Comparison of ENCODE assay signal across 1 mouse cellular context in the genomic region with DNA sequence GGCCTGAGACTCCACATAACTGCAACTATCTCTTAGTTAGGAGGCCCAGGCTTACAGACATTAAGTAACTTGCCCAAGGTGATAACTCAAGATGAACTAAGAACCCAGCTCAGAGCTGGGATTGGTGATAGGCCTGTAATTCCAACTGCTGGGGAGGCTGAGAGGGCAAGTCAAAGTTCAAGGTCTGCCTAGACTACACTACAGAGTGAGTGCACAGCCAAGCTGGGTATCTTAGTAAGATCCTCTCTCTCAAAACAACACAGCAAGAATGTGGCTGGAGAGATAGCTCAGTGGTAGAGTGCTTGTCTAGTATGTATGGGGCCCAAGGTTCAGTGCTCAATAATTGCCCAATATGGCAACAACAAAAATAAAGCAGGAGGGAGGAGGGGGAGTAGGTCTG.
TF ChIP-seq lines count a peak whose summit lies in the region.

No protein-coding gene starts in this region.

TF ChIP-seq in MEL, 35 proteins besides CTCF, POLR2A, EP300 and RAD21 (continued from another document):
- TF ChIP-seq POLR2AphosphoS5 (IDR thresholded peaks at IDR 0.05; ENCODE audit: borderline replicate concordance, low read depth, low read length) (no peak), GATA1 (IDR thresholded peaks at IDR 0.05; ENCODE audit: low read depth, low read length) (peak; percentile 83), RCOR1 (IDR thresholded peaks at IDR 0.05; ENCODE audit: low read depth, low read length) (no peak), HCFC1 (IDR thresholded peaks at IDR 0.05; ENCODE audit: low read depth, low read length) (no peak), TCF12 (IDR thresholded peaks at IDR 0.05; ENCODE audit: low read depth, low read length) (peak; percentile 82), MAX (IDR thresholded peaks at IDR 0.05; ENCODE audit: low read length) (no peak), TBP (IDR thresholded peaks at IDR 0.05; ENCODE audit: low read depth, low read length) (no peak), ZNF384 (IDR thresholded peaks at IDR 0.05; ENCODE audit: low read depth, low read length) (no peak), MYB (IDR thresholded peaks at IDR 0.05; ENCODE audit: low read depth, low read length) (no peak)
